Mouse (Mus musculus): ENCODE data around the gene Nudt4.

The Nudt4 gene

DNA sequence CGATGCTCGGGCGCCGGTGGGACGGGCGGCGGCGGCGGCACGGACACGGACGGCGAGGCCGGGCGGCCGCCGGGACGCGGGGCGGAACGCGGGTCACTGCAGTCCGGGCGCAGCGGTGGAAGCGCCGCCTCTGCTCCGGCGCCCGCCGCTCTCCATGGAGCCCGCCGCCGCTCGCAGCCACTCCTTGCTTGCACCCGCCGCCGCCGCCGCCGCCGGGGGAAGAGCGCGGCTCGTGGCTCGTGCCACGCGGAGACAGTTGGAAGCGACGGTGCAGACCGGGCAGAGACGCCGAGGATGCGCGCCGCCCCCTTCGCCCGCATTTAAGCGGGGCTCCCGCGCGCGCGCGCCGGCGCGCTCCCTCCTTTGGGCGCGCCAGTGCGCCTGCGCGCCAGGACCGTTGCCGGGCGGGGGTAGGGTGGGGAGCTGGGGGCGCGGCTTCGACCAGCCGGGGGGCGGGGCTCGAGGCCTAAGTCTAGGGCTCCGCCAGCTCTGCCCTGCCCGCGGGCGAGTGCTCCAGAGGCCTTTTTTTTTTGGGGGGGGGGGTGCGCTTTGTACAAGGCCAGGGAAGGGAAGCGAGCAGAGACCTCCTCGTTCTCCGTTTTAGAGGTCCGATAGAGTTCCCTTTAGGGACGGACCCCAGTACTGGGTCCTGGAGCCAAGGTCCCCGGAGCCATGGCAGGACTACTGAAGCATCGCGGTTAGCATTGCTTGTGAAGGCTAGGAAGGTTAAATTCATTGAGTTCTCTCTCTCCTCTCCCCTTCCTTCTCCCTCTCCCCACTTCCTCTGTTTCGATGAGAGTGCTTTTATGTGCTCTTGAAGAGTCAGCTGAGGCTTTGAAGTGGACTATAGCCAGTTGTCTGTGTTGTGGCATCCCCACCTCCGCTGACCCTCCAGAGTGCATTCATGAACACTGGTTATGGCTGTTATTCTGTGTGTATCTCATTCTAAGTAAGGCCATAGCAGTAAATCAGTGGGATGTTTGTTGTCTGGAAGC, at the start of gene Nudt4:
Gene Nudt4 (minus strand): TSS at position 296 of the 995 bp plus-strand sequence.
- in situ Hi-C loops (cut with MboI, MseI): loop anchor here (10.0 kb wide), 1 partner anchor 111 kb away; the partner anchor contains the start of gene Anapc15-ps

DNA sequence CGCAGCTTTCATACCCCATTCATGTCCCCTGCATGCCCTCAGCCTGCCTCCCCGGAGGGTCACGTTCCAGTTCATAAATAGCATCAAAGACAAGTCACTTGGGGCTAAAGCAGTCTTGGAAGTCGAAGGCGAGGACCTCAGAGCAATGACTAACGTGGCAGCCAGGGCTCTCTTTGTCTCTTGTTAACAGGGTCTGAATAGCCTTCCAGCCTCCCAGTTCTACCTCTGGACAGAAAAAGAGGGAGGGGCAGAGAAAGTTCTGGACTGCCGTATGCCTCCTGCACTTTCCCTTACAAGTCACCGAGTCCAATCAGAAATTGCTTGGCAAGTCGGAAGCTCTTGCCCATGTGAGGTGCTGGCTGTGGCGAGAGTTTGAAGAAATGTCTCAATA, 47.4 kb upstream of the Nudt4 start:
- in situ Hi-C loops (cut with MboI, MseI): no loop called here

DNA sequence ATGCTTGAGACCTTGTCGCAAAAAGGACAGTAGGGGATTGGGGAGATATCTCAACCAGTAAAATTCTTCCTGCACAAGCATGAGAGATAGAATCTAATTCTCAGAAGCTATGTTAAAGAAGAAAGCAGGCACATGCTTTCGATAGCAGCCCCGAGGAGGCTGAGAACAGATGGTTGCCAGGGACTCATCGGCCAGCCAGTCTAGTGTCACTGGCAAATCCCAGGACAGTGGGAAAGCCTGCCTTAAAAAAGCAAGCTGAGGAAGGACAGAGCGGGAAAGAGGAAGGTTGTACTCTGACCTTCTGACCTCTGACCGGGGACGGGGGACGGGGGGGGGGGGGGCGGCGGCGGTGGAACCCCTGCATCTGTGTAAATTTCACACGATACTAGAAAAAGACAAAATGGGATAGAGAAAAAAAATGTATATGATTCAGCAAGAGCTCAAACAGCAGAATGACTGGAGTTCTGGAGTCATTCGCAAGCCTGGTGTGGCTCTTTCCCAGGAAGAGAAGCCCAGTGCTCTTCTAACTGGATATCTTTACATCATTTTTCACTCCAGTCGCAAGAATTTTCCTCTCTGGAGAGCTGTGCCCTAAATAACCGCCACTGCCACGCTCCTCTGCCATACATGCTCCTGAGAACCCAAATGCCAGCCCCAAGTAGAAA, 46.9 kb upstream of the Nudt4 start:
- in situ Hi-C loops (cut with MboI, MseI): no loop called here

DNA sequence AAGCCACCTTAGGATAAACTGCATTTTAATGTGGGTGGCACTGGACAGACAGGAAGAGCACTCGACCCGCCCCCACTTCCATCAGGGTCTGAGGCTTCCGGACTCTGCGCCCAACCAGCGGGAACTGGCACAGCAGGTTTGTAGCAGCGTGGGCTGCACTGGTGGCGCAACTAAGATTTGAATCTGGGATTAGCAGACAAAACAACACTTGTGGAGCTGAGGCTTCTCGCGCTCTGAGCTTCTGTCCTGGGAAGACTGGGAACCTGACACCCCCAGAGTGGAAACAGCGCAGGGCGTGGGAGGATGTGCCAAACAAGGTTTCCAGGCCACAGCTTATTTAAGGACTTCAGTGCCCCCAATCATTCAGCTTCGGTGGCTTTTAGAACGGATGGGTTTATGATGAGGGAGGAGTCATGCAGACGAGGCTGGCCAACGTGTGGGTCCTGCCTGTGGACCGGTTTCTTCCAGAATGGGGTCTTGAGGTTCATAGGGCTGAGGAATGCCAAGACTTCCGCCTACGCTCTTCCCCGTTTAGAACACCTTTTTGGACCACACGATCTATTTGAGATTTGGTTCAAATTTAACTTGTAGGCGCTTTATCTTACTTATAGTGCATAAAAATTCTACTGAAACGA, 41.1 kb upstream of the Nudt4 start:
- in situ Hi-C loops (cut with MboI, MseI): no loop called here

DNA sequence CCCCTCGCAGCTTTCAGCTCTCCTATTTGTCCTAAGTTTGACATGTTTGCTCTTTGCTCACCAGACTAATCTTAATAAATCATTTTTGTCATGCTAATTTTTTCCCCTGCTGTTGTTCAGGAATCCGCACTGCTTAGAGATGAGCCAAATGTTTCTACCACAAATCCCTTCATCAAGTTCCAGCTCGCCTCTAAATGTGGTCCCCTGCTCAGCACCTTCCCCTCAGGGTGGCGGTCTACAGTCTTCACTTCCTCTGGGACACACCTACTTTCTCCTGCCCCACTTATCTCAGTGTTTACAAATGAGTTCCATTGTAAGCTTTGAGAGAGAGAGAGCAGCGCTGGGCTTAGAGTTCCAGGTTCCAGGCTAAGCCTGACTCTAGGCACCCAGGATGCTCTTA, 36.6 kb upstream of the Nudt4 start:
- in situ Hi-C loops (cut with MboI, MseI): no loop called here

GRCm38 (mm10) chr10:95599740-95600139, 35.8 kb upstream of the Nudt4 start:
- in situ Hi-C loops (cut with MboI, MseI): no loop called here

DNA sequence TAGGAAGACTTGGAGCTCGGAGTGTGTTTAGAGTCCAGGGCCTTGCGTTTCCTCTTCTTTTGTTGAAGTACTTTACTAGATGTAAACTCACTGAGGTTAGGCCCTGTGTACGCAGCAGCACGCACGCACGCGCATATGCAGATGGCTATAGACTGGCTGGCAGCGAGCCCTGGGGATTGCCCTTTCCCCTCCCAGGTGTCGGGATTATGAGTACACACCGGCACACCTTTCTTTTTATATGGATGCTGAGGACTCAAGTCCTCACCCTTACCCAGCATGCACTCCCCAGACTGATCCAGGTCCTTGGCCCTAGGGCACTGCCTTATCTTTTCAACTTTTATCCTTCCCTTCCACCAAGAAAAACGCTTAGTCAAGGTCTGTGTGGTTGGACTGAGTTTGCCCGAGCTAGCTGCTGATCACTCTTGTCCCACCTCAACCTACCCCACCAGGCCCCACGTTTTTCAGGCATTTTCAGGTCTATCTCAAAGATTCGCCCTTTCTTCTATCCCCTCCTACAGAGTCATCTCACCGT, 34.2 kb upstream of the Nudt4 start:
- in situ Hi-C loops (cut with MboI, MseI): no loop called here

GRCm38 (mm10) chr10:95595852-95596639, 32.1 kb upstream of the Nudt4 start:
- in situ Hi-C loops (cut with MboI, MseI): no loop called here

DNA sequence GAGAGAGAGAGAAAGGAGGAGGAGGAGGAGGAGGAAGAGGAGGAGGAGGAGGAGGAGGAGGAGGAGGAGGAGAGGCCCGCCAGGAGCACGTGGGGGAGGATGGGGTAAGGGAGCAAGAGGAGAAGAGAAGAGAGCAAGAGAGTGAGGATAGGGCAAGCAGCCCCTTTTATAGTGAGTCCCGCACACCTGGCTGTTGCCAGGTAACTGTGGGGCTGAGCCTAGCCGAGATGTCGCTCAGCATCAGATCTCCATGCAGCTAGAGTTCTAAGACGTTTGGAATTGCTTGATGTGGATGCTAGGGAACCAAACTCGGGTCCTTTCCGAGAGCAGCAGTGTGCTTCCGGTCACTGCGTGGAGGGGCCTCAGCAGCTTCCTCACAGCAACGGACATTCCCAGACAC, 30.5 kb upstream of the Nudt4 start:
- in situ Hi-C loops (cut with MboI, MseI): no loop called here

DNA sequence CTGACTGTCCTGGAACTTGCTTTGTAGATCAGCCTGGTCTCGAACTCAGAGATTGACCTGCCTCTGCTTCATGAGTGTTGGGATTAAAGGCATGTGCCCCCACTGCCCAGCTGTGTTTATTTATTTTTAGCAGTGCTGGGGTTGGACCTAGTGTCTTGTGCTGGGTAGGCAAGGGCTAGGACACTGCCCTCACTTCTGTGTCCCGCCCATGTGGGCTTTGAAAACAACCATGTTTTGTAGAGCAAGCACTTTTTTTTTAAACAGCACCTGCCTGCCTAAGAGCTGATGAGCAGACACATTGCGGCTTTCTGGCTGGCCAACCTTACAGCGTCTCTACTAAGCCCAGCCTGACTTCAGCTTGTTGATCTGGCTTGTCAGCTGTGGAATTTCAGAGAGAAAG, 27.3 kb upstream of the Nudt4 start:
- in situ Hi-C loops (cut with MboI, MseI): no loop called here

- in situ Hi-C loops (cut with MboI, MseI): no loop called here
Measured at GRCm38 (mm10) chr10:95590196-95590595, 26.2 kb upstream of the Nudt4 start.

DNA sequence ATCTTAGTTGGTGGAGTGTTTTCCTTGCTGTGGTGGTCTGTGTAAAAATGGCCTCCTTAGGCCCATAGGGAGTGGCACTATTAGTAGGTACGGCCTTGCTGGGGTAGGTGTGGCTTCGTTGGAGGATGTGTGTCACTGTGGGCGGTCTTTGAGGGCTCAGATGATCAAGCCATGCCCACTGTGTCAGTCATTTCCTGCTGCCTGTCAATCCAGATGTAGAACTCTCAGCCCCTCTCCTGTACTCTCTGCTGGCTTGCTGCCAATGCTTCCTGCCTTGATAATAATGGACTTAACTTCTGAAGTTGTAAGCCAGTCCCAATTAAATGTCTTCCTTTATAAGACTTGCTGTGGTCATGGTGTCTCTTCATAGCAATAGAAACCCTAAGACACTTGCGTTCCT, 25.2 kb upstream of the Nudt4 start:
- in situ Hi-C loops (cut with MboI, MseI): no loop called here

GRCm38 (mm10) chr10:95587509-95588220, 23.7 kb upstream of the Nudt4 start:
- in situ Hi-C loops (cut with MboI, MseI): no loop called here

DNA sequence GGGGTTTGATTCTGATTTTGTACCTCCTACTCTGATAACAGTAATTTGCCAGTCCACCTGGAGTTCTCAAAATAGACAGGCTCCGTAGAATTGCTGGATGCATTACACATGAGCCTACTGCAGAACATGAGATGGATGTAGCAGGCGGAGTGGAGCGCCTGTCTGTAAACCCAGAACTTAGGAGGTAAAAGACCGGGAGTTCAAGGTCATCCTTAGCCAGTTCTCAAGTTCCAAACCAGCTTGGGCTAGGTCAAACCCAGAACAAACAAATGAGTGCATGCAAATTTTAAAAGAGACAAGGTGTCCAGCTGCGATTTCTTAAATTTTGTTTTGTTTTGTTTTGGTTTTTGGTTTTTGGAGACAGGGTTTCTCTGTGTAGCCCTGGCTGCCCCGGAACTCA, 21.6 kb upstream of the Nudt4 start:
- in situ Hi-C loops (cut with MboI, MseI): no loop called here

DNA sequence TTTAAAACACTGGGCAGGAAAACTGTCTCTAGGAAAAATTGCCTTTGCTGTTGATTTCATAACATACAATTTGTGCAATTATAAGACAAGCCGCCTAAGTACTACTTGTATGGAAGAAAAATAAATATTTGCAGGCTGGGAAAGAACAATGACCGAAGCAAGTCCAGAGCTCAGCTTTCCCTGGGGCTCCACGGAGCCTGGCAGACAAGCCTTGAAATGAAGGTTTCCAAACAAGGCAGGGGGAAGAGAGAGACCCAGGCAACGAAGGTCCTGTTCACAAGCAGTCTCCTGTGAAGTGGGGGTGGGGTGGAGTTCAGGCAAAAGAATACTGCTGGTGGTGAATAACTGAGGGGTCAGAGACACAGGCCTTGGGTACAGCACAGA, 13.6 kb upstream of the Nudt4 start:
- in situ Hi-C loops (cut with MboI, MseI): no loop called here

GRCm38 (mm10) chr10:95576876-95577566, 13.1 kb upstream of the Nudt4 start:
- in situ Hi-C loops (cut with MboI, MseI): no loop called here

DNA sequence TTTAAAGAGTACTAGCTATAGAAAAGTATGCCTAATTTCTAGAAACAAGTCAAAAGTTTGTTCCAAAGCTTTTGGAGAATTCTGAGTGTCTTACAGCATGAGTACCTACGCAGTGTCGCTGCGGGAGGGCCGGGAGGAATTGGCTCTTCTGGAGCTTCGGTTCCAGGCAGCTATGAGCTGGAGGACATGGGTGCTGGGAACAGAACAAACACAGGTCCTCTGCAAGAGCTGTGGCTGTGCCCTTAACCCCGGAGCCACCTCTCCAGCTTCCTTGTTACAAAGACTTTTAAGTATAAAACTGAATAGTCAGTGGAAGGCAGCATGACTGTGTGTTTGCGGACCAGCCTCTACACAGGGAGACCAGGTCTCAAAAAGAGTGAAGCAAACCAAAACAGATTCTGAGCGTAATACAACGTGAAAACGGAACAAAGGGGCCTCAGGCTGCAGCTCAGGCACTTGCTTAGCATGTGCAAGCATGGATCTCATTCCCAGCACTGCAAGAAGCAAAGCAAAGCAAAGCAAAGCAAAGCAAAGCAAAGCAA, 12.0 kb upstream of the Nudt4 start:
- in situ Hi-C loops (cut with MboI, MseI): no loop called here

DNA sequence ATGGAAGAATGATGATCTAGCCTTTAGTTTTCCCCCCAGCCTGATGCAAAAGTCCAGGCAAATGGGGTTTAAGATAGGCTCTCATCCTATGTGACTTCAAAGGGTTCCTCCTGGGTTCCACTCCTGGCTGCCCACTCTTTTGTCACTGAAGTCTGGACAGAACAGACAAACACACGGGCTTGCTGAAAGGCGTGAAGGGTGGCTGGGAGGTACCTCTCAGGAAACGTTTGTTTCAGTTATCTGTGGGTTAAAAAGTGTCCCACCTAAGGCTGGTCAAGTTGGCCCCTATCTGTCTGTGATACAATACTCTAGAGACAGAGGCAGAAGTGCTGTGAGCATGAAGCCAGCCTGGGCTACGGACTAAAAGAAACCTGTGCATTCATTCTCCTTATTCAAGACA, 11.0 kb upstream of the Nudt4 start:
- in situ Hi-C loops (cut with MboI, MseI): no loop called here

DNA sequence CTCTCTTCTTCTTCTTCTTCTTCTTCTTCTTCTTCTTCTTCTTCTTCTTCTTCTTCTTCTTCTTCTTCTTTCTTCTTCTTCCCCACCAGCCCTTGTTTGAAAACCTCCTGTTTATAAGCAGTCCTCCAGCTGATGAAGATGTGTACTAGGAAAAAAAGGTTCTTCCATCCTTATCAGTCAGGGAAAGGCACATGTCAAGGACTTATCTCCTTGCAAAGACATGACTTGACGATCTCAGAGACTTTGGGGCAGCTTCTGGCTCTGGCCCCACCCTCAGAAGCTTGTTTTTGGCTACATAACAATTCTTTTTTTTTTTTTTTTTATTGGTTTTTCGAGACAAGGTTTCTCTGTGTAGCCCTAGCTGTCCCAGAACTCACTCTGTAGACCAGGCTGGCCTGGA, 5.5 kb upstream of the Nudt4 start:
- in situ Hi-C loops (cut with MboI, MseI): loop anchor here (10.0 kb wide), 1 partner anchor 105 kb away; the partner anchor contains the start of gene Anapc15-ps

GRCm38 (mm10) chr10:95568016-95568415, 4.1 kb upstream of the Nudt4 start:
- in situ Hi-C loops (cut with MboI, MseI): loop anchor here (10.0 kb wide), 1 partner anchor 107 kb away; the partner anchor contains the start of gene Anapc15-ps
